Mouse (Mus musculus): ENCODE measurements around the gene Plekhh2.

The Plekhh2 gene

DNA sequence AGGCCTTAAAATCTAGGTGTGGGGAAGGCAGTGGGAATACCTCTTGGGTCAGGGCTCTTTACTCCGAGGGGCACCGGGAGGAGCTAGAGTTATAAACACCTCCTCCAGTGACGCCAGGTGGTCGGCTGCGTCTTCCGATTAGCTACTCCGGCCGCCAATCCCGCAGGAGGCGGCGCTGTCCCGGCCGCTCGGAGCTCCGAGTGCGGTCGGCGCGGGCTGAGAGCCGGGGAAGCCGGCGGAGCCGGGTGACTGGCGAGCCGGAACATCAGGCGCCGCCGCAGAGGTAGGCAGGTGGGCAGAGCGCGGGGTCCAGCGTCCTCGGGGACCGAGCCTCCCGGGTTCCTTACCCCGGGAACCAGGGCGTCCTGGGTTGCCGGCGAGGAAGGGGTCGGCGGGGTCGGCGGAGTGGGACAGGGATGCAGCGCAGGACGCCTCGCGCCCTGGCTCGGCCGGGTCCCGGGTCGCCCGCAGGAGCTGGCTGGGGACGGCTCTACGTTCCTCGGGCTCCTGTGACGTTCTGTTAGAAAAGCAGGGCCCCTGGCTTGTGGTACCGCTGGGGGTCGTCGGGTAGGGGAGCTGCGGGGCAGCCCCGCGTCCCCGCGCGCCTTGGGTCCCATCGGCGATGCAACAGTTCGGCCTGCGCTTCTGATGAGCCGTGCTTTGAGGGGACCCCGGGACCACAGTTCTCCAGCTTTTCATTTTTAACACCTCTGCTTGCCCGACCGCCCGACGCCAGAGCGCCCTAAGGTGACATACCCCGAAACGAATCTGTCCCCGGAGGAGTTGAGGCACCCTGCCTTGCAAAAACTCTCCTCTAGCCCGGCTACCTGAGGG, at the start of gene Plekhh2:
Gene Plekhh2 (plus strand): TSS at position 214 of the 834 bp plus-strand sequence.
- DNase-seq = peak; percentile 82 to 85

DNA sequence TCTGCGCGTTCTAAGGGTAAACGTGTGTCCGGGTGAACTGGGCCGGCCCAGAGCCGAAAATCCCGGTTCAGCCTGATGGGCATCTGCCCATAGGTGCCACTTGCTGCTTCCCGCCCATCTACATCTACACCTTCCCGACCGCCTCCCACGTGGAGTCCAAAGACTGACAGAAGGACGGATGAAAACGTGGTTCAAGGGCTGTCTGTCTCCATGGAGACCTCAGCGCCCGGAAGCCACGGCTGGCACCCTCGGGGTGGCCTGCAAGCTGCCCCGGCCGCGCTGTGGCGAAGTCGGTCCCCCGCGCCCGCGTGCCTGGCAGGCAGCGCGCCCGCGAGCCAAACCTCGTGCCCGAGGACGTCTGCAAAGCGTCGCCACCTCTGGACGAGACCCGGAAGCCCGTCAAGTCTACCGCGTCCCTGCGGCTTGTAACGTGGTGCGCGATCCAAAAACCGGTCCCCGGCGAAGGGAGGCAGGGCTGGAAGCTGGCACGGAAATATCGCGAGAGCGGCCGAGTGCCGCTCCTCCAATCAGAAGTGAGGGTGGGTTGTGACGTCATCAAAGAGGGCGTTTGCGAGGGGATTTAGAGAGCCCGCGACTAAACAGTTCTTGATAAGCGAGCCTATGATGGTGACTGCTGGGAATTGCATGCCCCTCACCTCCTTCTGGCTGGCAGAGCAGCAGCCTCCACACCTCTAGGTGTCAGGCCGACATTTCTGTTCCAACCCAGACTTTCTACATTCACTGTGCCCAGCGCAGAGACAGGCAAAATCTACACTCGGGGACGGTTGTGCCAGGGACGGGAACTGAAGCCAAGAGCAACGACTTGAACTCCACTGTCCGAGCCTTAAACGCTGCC, 45.7 kb upstream of the Plekhh2 start, which contains the start of gene Thada:
Gene Thada (minus strand): TSS at position 453 of the 856 bp plus-strand sequence.
- peak; percentile 99 for DNase-seq

DNA sequence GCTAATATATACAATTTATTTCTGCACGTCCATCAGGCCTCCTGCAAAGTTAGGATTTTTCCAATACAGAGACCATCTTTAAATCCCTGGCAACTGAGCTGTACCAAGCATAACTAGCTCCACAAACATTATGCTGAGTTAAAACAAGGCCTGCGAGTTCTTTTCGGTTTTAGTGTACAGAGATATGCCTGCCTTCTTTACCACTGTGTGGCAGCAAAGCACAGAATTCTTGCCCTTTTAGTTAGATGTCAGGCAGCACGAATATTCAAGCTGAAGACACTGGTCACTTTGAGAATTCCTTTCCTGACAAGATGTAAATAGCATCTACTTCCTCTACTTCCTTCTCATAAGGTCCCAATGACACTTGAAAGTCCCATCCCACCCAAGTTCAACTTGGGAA, 37.4 kb upstream of the Plekhh2 start:
- DNase-seq = no peak

- no peak for DNase-seq
Measured at GRCm38 (mm10) chr17:84477176-84477575, 34.5 kb upstream of the Plekhh2 start.

GRCm38 (mm10) chr17:84478276-84478675, 33.4 kb upstream of the Plekhh2 start:
- DNase-seq = peak; percentile 78 to 87

GRCm38 (mm10) chr17:84480464-84481355, 31.0 kb upstream of the Plekhh2 start:
- peak; percentile 56 to 60 for DNase-seq

GRCm38 (mm10) chr17:84482831-84483230, 28.9 kb upstream of the Plekhh2 start:
- DNase-seq = no peak

- no peak for DNase-seq
Measured at GRCm38 (mm10) chr17:84483673-84484320, 27.9 kb upstream of the Plekhh2 start.

- DNase-seq = no peak
Measured at GRCm38 (mm10) chr17:84487415-84487814, 24.3 kb upstream of the Plekhh2 start.

GRCm38 (mm10) chr17:84492255-84492880, 19.3 kb upstream of the Plekhh2 start:
- DNase-seq = peak; percentile 59 to 72

- DNase-seq = no peak
Measured at GRCm38 (mm10) chr17:84497026-84497425, 14.7 kb upstream of the Plekhh2 start.

- DNase-seq = no peak
Measured at GRCm38 (mm10) chr17:84497559-84497958, 14.1 kb upstream of the Plekhh2 start.

DNA sequence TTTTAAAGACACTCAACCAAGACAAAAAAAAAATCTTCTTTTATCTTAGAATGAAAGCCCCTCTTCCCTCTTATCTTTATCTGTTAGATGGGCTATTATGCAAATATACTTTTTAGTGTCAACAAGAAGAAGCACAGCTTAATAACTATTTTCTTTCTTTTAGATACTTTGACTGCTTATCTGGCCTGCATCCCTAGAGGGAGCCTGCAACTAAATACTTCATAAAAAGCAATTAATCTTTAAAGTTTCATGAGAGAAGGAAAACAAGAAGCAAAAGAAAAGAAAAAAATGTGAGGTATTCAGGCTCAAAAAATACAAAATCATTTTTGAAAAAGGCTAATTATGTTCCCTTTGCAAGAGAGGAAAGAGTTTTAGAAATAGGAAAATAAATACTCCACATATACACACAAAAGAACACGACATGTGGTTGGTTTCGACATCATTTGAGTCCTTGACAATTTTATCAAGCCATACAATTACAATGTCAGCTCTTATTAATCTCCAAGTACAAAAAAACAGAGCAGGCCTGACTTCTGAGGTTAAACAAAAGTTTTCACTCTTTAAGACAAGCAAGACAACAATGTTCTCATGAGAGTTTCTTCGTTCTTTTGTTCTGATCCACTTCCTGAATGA, 13.6 kb upstream of the Plekhh2 start:
- no peak for DNase-seq

DNA sequence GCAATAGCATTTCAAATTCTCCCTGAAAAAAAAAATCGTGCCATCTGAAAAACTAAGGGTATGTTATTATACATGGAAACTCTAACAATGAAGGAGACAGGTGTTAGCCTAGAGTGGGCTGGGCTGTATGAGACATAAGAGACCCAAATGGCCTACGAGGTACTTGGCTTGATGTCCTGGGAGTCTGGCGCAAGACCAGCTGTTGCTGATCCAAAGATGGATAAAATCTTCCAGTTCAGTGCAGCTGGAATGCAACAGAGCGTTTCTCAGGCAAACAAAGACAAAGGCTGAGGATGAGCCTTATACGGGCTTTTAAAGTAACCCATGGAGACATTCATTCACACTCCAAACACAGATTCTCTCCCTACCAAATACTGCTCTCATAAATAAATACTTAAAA, 13.1 kb upstream of the Plekhh2 start:
- peak; percentile 71 to 82 for DNase-seq

DNA sequence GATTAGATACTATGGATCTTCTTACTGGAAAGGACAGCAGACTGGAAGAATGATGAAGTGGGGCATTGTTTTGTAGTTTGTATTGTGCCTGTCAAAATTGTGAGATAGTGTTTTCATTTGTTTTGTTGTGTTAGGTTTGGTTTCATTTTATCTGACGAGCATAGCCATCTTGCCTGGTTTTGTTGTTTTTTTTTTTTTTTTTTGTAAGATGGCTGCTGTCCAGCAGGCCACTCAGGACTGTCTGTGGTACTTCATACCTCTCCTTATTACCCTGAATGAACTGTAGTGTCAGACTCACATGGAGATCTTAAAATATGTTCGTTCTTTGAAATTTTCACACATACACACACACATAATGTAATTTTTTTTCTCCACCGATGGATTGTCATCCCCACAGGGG, 9.4 kb upstream of the Plekhh2 start:
- DNase-seq = no peak

GRCm38 (mm10) chr17:84505922-84506321, 5.8 kb upstream of the Plekhh2 start:
- DNase-seq = no peak

DNA sequence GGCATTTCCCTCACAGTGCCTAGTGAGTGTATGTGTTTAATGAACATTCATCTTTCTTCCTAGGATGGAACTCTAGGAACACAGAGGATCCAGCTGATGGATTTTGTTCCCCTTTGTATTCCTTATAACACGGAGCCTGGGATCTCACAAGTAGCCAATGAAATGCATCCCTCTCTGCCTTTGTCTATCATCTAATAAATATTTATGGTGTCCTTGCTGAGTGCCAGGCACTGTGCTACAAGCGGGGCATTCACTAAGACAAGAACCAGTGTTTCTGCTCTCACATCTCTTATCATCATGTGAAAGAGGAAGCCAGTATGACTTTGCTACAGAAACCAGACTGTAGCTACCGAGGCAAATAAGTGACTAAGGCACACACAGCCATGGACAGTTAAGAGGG, 3.0 kb upstream of the Plekhh2 start:
- no peak for DNase-seq

GRCm38 (mm10) chr17:84509176-84509575, 2.5 kb upstream of the Plekhh2 start:
- DNase-seq = peak; percentile 64 to 70

GRCm38 (mm10) chr17:84510355-84510754, 1.3 kb upstream of the Plekhh2 start:
- DNase-seq = peak; percentile 11 to 31

DNA sequence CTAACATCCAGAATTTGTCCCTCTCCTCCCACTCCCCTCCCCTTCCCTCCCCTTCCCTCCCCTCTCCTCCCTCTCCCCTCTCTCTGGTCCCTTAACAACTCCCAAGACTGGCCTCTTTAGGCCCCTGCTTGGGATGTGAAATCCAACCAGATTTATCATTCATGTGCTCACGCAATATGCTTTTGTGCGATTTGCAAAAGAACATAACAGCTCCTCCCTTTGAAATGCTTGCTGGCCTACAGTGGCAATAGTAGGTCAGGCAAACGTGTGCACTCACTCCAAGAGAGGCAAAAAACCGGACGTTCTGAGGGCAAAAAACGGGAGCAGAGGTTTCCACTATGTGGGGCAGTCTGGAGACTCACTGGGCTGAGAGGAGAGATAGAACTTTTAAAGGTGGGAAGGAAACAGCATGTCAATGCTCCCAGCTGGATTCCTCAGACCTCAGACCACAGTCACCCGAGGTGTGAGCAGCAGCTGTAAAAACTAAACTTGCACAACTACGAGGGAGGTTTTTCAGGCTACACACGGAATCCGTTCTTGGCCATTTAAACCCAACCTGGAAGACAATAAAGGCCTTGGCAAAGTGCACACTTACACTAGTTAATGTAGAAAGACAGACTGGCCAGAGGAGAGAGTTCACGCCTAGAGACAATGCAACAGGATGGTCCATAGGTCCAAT, 595 bp upstream of the Plekhh2 start:
- no peak for DNase-seq

All from cerebellum, postnatal 14 days (tissue).